Mouse (Mus musculus) heart, embryonic 10.5 days (tissue): Measurements from ENCODE around the gene Ipcef1. TPM values are rescaled to one million over a fixed set of nuclear protein-coding genes. Genes with fewer than 3 reads are reported as not detected.

Experiments used
- polyA plus RNA-seq: library from polyadenylated mRNA; unstranded; fragments of >200 nt; fragmentation: Nextera tagmentation; extraction: Ambion mirVana; gene quantifications from 2 replicates; pipeline ENCODE4 v1.2.1, GENCODE M21; 2016

The Ipcef1 gene
- polyA plus RNA-seq, 1 experiment from 2014 or later = 0.25 TPM

Other genes with a start within 250 kb of the Ipcef1 start
- gene Cnksr3, start 159.8 kb upstream of the Ipcef1 start, polyA plus RNA-seq = 5.0 and 6.6 TPM in 2 replicates